Comparison of ENCODE assay signal across 23 mouse cellular contexts in genomic region chr2:107224679-107225078, GRCm38 (mm10).
DNase-seq lines count a peak whose midpoint lies in the region; ATAC-seq and TF ChIP-seq lines count a peak whose summit lies in the region.
"Had no signal": no experiment of that assay in that cellular context is flagged by ENCODE, and none has a peak within 500 bp of the region (broad histone marks: within the 10 kb centered on the region; RNA-seq: fewer than 3 reads in every experiment).

No protein-coding gene starts in this region.

- no peaks in the 10 kb centered on the region for H3K9me3 ChIP-seq in midbrain, embryonic 11.5 days (ENCODE audit: control insufficient read depth, low read length)
- H3K9me3 ChIP-seq: embryonic facial prominence, embryonic 13.5 days; embryonic facial prominence, embryonic 15.5 days; forebrain, embryonic 10.5 days; forebrain, embryonic 12.5 days had no signal

- no peak for TF ChIP-seq CTCF in bone marrow macrophage, adult 2 months (IDR thresholded peaks at IDR 0.05; ENCODE audit: low read depth, low read length)

- H3K79me2 ChIP-seq in macrophage (ENCODE audit: inconsistent target): no peaks in the 10 kb centered on the region

- no peak for TF ChIP-seq POLR2A in bone marrow macrophage, adult 2 months (IDR thresholded peaks at IDR 0.05; ENCODE audit: borderline replicate concordance, low read depth, low read length)

- H3K4me3 ChIP-seq in bone marrow macrophage, adult 2 months (ENCODE audit: insufficient read depth, low read length): no peak overlapping the region
- H3K4me3 ChIP-seq in macrophage (ENCODE audit: inconsistent target): no peak overlapping the region
- no peak overlapping the region for H3K4me3 ChIP-seq in midbrain, embryonic 11.5 days (ENCODE audit: low read depth, low read length)
- H3K4me3 ChIP-seq: embryonic facial prominence, embryonic 13.5 days; embryonic facial prominence, embryonic 15.5 days; erythroblast, embryonic 14.5 days; forebrain, embryonic 10.5 days; forebrain, embryonic 12.5 days had no signal

- DNase-seq in urinary bladder, postnatal 10 days (ENCODE audit: low spot score): no peak
- no peak for DNase-seq in midbrain, embryonic 11.5 days (ENCODE audit: low spot score, missing footprints)
- no peak for DNase-seq in left cerebral cortex, adult 11 months (ENCODE audit: low spot score)
- DNase-seq: adrenal gland, adult 2 months; adrenal gland, postnatal 10 days; adrenal gland, postnatal 25 days; cerebellum, adult 11-12 months; cerebellum, adult 2 months; cerebellum, adult 9-10 months; cerebellum, postnatal 10 days; cerebellum, postnatal 25 days; embryo, embryonic 11 days had no signal

- no peaks in the 10 kb centered on the region for H3K36me3 ChIP-seq in macrophage (ENCODE audit: inconsistent target)
- H3K36me3 ChIP-seq in midbrain, embryonic 11.5 days (ENCODE audit: control insufficient read depth, insufficient read depth, low read length): no peaks in the 10 kb centered on the region
- H3K36me3 ChIP-seq: embryonic facial prominence, embryonic 13.5 days; embryonic facial prominence, embryonic 15.5 days; forebrain, embryonic 10.5 days; forebrain, embryonic 12.5 days had no signal

- H3K4me1 ChIP-seq in bone marrow macrophage, adult 2 months (ENCODE audit: control insufficient read depth, insufficient read depth, low read length): peaks cover 40% of the 10 kb centered on the region
- H3K4me1 ChIP-seq in midbrain, embryonic 11.5 days (ENCODE audit: control insufficient read depth, insufficient read depth, low read length): no peaks in the 10 kb centered on the region
- H3K4me1 ChIP-seq: embryonic facial prominence, embryonic 13.5 days; embryonic facial prominence, embryonic 15.5 days; forebrain, embryonic 10.5 days; forebrain, embryonic 12.5 days had no signal

- 28% methylated on average over 2 of the region's 2 CpGs for WGBS in macrophage (ENCODE audit: missing documents)
- WGBS in midbrain, embryonic 11.5 days: 69% methylated on average over 2 of the region's 2 CpGs

- no peak overlapping the region for H3K4me2 ChIP-seq in midbrain, embryonic 11.5 days
- H3K4me2 ChIP-seq: embryonic facial prominence, embryonic 13.5 days; embryonic facial prominence, embryonic 15.5 days; forebrain, embryonic 12.5 days had no signal

- no peaks in the 10 kb centered on the region for H3K27me3 ChIP-seq in midbrain, embryonic 11.5 days (ENCODE audit: control insufficient read depth, insufficient read depth, low read length)
- H3K27me3 ChIP-seq: embryonic facial prominence, embryonic 13.5 days; embryonic facial prominence, embryonic 15.5 days; forebrain, embryonic 12.5 days had no signal

- H3K9ac ChIP-seq in midbrain, embryonic 11.5 days (ENCODE audit: low read length): no peak overlapping the region
- H3K9ac ChIP-seq: embryonic facial prominence, embryonic 13.5 days; embryonic facial prominence, embryonic 15.5 days; forebrain, embryonic 12.5 days had no signal

- ATAC-seq in common myeloid progenitor, adult 5-6 weeks (replicated peaks; ENCODE audit: low read depth, poor library complexity, severe bottlenecking): peak; percentile 90
- ATAC-seq in megakaryocyte progenitor cell, adult 5-6 weeks (replicated peaks; ENCODE audit: poor library complexity): peak; percentile 98
- ATAC-seq in midbrain, embryonic 11.5 days (ENCODE audit: low FRiP score): no peak
- ATAC-seq: forebrain, embryonic 14.5 days; forebrain, embryonic 16.5 days had no signal

- H3K27ac ChIP-seq in bone marrow macrophage, adult 2 months (ENCODE audit: insufficient read depth, low read depth, low read length): peak overlapping the region; percentile 75
- peak overlapping the region; percentile 59 for H3K27ac ChIP-seq in macrophage
- no peak overlapping the region for H3K27ac ChIP-seq in midbrain, embryonic 11.5 days (ENCODE audit: low read depth, low read length)
- H3K27ac ChIP-seq: embryonic facial prominence, embryonic 13.5 days; embryonic facial prominence, embryonic 15.5 days; forebrain, embryonic 10.5 days; forebrain, embryonic 12.5 days had no signal
